Mouse (Mus musculus) right cerebral cortex, postnatal 4 days (tissue): ENCODE data around the gene Prkce.

Experiments
- DNase-seq: peaks from one replicate; pipeline ENCODE4 v3.0.0-alpha.2; 2022

Gene Prkce

DNA sequence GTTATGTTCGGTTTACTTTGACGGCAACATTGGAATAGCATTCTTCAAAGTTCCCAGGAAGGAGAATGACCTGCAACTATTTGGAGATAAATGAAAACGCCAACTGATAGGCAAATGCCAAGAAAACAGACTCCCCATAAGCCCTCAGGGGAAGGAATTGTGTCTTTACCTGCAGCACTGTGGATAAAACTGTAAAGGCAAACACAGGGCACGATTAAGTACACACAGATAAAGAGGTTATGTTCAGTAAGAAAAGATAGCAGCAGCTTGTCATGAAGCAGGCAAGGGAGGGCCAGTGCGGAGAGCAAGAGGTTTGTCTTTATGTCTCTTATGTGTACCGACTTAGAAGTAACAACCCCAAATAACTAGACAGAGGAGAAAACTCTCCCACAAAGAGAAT is 326.9 kb downstream of the Prkce start:
- no peak for DNase-seq

DNA sequence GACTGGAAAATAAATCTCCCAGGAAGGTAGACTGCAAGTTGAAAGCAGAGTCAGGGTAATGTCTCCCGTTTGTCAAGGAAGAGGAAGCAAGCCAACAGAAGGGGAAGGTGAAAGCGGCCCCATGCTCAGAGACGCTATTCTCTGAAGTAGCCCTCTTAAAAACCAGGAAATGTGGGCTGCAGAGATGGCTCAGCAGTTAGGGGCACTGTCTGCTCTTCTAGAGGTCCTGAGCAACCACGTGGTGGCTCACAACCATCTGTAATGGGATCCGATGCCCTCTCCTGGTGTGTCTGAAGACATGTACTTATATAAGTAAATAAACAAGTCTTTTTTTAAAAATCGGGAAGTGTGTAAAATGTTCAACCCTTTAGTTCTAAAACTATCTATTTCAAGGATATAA is 327.3 kb downstream of the Prkce start:
- no peak for DNase-seq

DNA sequence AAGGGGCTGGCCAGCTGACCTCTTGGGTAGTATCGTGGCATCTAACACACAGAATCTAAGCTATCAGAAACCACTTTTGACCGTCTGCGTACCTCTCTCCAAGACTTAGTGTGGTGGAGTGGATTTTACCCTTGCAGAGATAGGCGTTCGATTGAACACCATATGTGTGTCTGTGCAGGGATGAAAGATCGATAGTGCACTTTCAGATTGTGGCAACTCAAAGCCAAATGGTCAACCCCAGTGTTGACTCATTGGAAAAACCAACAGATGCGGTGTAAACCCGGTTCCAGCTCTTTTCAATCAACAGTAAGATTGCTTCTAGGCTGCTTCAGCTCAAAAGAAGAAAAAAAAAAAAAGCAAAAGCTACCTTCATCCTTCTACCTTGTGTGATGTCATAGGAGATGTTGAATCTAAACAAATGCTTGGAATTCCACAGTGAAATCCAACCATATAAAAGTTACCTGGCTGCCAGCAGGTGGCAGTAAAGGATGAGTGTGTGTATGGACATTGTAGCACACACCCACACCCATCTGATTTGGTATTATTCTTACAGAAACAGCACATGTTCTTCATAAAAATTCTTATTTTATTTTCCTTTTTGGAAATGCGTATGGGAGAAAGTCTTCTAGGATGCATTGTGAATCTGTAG is 328.7 kb downstream of the Prkce start:
- peak; percentile 67 for DNase-seq

DNA sequence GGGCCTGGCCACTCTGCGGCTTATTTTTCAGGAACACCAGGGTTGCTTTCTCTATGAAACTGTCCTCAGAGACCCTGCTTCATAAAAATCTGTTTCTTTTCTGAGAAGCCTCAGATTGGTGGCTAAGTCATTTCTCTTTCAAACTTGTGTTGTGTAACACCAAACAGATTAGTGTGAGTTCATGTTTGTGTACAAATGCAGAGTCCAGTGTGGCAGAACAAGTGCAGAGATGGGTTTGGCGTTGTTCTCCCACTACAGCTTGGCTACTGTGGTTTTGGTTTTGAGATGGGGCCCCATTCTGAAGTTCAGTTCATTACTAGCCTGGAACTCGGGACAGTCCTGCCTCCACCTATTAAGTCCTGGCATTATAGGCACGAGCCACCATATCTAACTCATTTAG is 329.7 kb downstream of the Prkce start:
- DNase-seq, result no peak

DNA sequence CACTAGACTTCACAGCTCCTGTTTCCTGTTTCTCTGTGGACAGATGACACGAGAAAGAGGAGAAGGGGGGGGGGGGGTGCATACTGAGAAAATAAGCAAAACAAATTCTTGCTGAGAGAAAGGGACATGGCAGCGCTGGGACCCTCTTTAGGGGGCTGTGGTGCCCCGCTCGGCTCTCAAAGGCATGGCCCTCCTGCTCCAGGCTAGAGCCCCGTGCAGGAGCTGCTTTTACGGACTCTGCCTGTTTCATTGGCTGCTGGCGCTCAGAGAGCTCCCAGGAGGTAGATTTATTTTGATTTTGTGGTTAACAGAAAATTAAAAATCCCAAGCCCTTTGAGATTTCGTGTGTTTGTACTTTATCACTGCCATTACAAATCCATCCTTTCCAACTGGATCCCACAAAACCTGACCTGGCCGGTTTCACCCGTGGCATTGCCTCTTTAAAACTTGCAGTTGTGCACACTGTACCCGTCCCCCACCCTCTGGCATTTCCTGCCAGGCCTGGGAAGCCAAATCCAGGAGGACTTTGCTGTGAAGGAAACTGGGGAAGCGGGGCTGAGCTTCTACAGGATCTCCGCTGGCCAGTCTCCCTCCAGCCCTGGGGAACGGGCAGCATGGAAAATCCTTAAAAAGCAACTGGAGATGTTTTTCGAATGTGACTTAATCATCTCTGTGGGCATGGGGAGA is 331.9 kb downstream of the Prkce start:
- no peak for DNase-seq

DNA sequence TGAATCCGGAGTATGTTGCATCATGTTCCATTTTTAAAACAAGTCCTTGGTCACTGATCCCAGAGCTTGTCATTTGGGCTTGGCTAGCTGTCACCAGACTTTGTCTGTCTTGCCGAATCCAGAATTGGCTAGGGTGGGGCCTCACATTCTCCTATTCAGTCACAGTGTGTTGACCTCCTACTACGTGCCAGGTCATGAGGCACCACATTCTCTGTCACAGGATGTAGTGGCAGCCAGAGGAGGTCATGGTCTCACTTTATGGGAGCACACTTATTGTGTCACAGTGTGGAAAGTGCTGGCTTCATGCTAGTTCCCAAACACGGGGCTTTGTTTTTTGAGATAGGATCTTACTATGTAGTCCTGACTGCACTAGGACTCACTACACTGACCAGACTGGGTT is 333.8 kb downstream of the Prkce start:
- no peak for DNase-seq

DNA sequence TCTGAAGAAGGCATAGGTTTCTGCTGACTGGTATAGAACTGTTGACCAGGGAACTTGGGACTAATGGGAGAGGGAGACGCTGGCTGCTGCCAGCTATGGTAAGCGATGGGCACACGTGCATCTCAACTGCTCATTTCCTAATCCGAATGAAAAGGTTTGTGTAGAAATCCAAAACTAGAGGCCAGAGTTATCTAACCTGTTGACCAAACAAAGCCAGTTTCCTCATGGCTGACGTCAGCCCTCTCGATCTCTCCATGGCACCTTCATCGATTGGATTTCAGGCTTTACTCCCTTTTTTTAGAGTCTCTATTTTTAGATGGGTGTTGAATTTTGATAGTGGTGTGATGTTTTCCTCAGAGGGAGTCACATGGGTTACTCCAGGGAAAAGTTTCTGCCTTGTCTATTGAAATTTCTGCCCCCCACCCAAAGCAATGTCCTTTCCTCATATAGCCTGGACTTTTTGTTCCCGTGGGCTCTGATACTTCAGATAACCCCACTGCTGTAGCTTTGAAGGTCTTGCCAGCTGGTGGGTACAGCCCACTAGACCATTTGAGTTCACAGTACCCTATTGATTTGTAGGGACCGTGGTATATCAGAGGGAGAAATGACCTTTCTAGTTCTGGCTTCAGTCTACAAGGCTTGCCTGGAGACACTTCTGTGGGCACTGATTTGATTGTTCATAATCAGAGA is 335.8 kb downstream of the Prkce start:
- DNase-seq, result no peak

DNA sequence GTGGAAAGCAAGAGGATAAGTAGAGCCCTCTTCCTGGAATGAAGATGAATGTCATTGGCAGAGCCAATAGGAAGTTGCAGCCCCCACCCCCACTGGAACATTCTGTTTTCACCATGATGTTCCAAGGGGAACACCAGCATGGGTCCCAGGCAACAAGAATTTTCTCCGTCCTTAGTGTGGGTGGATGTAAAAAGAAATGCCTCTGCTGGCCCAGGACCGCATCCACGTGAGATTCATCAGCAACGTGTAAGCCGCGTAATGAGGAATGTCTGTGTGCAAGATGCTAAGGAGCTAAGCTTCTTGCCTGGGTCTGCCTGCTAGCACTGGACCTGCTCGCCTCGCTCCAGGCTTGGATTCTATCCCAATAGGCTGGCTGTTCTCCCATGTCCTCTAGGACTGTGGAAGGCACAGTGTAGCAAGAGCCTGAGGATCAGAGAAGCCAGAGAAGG is 337.6 kb downstream of the Prkce start, which contains the start of gene Gm10309:
Gm10309 (minus strand) TSS at position 50 of the 449 bp plus-strand sequence.
- peak; percentile 20 for DNase-seq

DNA sequence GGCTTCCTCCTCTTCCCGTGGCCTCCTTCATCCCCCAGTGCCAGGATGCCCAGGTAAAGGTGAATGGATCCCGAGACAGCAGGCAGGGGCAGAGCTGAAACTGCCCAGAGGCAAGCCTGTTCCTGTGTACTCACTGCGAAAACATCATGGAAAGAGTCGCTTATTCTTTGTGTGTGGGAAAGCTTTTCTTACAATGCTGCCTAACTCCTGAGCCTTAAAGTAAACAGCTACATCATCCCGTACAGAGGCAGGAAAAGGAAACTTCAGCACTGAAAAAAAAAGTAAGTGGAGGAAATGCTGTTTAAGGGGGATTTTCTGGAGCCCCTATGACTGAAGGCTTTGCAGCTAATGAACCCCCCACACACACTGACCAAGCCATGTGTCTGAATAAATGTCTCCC is 339.3 kb downstream of the Prkce start:
- DNase-seq, result no peak

DNA sequence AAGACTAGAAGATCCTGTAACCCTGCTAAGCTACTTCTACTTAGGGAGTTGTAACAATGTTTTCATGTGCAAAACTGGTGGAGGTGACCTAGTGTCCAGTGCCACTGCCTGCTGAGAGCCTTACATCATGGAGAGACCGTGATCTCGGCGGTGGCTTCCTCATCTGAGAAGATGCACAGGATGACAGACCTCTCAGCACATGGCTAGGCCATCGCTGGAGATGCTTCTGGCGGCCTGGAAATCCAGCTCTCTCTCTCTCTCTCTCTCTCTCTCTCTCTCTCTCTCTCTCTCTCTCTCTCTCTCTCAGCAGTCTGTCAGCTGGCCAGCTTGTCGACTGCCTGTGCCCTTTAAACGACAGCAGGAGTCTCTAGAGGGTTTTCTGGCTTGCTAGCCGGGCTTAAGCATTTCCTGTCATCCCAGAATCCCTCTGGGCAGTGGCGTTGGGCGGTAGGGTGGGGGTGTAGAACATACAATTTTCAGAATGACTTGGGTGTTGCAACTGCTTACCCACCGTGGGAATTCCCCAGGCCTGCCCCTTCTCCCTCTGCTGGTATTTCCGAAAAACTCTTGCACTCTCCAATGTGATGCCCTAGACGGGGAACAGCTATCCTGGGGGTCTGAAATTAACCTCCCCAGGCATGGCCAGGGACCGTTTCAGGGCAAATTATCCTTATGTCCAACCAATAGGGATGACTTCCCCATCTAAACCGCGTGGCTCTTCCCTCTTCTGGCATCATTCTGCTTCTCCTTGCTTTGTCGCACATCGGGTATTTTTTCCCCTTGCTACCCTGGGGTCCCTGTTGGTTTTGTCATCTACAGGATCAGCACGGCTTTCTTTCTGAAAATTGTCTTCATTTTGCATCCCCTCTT is 340.0 kb downstream of the Prkce start:
- no peak for DNase-seq

DNA sequence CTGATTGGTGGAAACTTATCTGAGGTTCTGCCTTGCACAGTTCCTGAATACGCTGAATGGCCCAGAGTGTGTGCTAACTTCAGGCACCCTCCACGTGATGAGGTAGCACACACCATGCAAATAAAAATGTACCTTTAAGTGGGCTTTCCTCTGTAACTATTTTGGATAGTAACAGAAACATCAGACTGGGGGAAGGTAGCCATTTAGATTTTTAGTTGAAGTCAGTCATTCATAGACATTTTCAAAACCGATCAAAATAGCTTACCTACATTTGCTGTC is 340.6 kb downstream of the Prkce start:
- DNase-seq, result no peak

DNA sequence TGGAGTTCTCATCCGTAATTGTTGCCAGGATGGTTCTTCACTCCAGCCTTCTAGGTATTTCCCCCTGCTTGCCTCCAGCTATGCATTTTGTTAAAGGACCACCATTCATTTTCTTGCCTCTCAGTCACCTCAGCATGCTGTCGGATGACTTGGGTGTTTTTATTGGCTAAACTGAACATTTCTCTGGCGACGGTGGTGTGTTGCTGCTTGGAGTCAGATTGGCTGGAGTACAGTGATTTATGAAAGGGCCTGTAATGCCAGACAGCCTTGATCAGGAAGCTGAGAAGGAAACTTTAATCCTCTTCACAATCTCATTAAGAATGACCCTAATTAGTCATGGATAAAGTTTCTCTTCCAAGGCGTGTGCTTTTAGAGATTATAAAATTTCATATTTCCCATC is 342.3 kb downstream of the Prkce start:
- DNase-seq, result no peak

DNA sequence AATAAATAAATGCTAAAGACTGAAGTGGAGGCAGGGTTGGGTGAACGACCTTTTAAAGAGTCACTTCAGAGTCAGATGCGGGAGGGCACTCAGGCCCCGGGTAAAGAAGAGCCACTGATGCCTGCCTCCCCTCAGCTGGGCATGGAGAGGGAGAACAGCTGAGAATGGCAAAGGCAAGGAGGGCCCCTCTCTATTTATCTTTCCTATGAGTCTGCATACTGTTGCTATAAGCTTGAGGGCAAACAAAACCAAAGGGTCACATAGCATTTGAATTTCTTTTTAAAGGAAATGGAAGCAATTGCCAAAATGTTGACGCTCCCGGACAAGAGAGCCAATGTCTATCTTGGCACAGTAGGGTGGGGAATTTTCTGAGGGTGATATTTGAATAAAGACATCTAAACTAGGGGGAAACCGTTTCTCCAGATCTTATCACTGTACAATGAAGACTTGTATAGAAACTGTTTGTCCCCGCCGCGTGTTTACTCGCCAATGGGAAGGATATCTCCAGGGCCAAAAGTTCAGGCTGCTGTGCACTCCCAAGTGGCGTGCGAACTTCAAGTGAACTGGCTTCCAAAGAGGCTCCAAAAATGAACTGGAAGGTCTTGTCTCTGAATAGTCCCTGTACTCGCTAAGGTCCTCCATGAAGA is 347.5 kb downstream of the Prkce start:
- DNase-seq, result no peak

DNA sequence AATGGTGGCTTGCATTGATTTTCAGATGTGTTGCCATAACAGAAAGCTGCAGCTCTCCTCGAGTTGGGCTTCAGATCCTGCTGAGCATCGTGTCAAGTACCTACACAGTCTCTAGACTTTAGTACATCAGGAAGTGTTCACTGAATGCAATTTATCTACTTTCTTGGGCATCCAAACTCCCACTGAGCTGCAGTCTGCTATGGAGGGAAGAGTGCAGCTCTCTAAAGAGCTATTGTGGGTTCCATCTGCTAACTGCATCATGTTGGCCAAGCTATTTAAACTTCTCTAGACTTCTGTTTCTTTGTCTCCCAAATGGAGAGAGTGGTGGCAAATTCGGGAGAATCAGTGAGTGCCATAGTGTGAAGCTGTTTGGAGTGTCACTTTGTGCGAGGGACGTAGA is 349.0 kb downstream of the Prkce start:
- no peak for DNase-seq

DNA sequence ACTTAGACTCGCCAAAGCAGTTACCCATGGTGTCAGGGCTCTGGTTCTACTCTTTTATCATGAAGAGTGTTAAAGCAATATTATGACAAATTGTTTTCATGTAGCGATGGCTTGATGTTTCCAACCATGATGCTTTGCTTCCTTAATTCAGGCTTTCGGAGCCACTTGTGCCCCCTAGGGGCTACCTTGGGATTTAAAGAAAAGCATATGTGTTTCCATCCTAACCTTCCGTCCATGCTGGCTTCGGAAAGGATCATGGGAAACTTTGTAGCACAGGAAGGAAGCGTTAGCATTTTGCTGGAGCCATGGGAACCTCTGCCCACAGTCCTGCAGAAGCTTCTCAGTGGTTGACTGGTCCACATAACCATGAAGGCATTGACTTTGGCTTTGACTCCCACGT is 351.0 kb downstream of the Prkce start:
- no peak for DNase-seq

DNA sequence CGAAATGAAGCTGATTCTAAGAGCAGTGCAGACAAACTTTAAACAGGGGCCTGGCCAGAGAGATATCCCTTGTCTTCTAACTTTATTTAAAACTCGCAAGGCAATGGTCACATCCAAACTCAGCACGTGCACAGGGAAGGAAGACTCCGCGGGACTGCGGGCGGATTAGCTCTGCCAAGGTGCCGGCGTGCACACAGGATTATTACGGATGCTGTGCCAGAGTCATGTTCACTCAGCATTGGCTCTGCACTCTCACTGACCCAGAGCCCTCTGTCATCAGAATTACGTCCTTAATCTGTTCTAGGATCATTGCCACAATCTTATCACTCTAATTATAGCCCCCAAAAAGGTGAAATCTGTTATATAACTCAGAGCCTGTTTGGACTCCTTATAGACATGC is 353.7 kb downstream of the Prkce start:
- no peak for DNase-seq

DNA sequence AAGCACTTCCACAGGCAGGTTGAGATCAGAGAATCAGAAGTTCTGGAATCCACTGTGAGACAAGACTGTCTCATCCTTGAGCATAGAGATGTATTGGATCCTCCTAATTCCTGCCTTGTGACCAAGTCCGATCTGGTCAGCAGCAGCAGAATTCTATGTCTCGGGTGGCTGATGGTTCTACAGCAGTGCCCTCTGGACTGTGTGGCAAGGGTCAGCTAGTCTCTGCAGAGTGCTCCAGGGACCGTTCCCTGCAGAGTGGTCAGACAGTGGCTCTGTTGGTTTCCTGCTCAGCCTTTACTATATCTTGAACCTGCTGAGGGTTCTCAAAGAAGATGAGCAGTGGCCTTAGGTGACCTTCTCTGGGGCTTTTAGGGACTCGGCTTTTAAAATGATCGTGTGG is 355.1 kb downstream of the Prkce start:
- no peak for DNase-seq

DNA sequence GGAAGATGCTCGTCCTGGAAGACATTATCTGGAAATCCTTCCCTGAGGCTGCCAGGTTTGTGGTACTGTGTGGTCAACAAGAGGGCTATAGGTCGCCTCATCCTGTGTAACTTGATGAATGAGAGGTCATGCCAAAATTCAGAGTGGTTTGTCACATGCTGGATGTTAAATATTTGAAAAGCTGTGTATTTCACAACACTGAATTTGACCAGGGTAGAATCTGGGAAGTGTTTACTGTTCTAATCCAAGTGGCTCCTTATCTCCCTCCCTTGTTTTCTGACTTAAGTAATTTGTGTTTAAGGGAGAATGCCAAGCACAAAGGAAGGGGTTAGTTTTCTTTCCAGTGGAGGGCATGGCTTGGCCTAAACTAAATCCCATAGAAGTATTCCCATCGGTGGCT is 355.8 kb downstream of the Prkce start:
- no peak for DNase-seq

DNA sequence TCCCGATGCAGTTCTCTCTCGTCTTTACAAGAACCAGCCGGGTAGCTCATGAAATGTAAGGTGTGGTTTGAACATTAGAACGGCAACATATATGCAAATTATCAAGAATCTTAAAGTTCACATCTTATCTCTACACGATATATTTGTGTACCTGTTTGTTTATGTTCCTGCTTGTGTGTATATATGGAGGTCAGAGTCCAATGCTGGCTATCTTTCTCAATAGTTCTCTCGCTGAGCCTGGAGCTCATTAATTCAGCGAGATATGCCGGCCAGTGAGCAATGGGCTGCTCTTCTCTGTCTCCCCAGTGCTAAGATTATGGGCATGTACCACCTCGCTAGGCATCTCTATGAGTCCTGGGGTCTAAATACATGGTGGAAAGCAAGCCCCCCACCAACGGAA is 356.3 kb downstream of the Prkce start:
- no peak for DNase-seq

DNA sequence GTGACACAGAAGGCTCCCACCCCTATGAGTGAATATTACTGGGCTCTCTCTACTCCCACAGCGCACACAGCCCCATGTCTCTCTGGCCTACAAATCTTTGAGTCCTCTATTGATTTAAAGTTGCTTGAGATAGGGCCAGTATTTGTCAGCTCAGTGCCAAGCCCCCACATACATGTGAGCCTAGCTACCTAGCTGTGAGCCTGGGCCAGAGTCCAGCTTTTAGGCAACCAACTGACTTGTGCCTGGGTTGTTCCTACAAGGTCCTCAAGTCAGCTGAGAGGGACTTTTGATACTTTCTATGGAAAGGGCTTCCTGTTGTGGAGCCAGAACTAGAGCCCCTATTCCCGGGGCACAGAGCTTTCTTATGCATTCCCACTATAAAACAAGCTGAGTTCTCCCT is 357.5 kb downstream of the Prkce start:
- DNase-seq, result no peak

DNA sequence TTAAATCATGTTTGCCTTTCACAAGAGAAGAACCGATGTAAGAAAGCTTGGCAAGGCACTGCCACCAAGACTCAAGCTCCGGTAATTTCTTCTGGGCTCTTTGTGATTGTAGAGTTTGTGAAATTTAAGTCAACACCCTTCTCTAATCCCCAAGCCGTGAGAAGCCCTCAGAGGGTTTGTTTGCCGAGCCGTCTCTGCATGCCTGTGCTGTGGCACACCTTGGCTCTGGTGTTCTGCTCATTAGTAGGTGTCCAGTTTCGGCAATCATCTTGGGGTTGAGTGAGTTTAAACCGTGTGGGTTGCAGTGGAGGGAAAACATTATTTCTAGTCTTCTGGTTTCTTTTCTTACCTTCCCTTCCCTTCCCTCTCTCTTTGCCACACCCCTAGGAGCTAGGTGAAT is 358.4 kb downstream of the Prkce start:
- DNase-seq, result no peak

DNA sequence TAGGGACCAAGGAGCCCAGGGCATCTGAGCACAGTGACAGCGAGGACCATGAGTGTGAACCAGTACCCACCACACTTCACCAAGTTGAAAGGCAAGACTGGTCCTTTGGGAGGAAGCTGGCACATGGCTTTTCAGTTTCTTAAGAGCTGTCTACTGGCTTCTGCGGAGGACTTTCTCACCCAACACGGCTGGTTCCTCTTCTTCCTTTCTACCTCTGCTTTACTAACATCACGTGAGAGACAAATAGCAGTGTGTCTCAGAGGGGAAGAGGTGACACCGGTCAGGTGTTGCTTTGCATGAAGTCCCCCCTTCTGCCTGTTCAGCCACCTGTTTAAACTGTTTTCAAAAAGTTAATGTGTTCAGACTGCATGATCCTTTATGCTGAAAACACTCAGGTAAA is 359.7 kb downstream of the Prkce start:
- DNase-seq, result no peak

DNA sequence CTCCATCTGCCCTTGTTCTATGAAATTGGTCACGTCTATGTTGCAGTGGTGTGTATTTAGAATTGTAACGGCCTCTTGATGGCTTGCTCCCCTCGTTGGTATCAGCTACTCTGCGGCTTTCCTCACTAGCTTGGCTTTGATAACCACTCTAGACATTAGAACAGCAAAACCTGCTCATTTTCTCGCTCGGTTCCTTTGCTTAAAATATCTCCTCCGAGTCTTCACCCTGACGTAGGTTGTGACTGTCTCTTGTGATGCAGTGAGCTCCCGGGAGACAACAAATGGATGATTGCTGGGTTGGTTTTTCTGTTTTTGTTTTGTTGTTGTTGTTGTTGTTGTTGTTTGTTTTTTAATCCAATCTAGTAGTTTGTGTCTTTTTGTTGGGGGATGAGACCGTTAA is 361.4 kb downstream of the Prkce start:
- no peak for DNase-seq
